Mouse (Mus musculus) fat pad, adult 2 months (tissue): ENCODE results near the gene Hs3st1.

Source experiments
- DNase-seq: peaks from one replicate; pipeline ENCODE4 v3.0.0-alpha.2; 2011; ENCODE audit warnings: low read depth, low spot score; ENCODE audit errors: extremely low read depth

Hs3st1 gene

DNA sequence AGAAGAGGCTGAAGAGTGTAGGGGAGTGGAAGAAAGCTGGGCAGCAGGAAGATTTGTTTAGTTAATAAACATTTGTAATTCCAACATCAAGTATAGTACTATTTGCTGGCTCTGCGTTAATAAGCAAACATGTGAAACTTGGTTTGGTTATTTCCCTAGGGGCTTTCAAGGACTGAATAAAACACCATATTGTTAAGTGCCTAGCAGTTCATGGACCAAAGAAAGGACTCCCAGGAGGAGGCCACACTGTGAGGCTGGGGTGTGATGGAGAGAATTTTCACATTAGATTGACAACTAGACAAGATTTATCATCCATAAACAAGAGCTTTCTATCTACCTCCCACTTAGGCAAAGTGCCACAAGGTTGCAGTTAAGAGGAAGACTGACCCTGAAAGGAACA, 147.0 kb downstream of the Hs3st1 start:
- DNase-seq, result no peak

DNA sequence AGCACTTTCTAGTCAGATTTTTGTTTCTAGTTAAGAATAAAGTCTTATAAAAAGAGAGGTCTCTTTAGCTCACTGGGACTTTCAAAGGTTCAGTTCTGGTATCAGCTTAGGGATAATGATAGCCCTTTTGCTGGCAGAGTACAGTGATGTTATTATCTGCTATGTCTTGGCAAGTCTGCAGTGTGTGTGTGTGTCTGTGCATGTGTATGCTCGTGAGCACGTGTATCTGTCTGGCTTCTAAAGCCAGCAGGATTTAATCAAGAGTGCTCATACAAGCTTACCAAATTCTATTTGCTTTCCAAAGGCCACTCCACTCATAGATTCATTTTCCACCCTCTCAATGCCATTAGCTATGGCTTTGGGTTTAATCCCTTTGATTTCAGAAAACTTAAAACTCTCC, 160.5 kb downstream of the Hs3st1 start:
- DNase-seq, result no peak
